ENCODE assay signal across 16 mouse cellular contexts in the genomic region with DNA sequence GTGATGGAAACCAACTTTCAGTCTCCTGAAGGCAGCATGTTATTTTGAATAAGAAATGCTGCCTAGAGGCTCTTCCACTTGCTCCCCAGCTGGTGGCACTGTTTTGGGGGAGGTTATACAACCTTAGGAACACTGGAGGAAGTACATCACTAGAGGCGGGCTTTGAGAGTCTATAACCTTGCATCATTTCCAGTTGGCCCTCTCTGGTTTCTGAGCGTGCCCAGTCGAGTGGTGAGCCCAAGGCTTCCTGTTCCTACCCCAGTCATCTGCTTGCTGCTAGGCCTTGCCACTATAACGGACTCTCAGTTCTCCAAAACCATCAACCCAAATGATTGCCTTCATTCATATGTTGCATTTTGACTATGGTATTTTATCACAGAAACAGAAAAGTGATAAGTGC.
DNase-seq lines count a peak whose midpoint lies in the region; ATAC-seq and TF ChIP-seq lines count a peak whose summit lies in the region.
"Had no signal": no experiment of that assay in that cellular context is flagged by ENCODE, and none has a peak within 500 bp of the region (broad histone marks: within the 10 kb centered on the region; RNA-seq: fewer than 3 reads in every experiment).

No protein-coding gene starts in this region.

- H3K27ac ChIP-seq in left cerebral cortex, adult 2 months = no peak overlapping the region
- H3K27ac ChIP-seq in CH12.LX (ENCODE audit: insufficient read depth, low read depth) = no peak overlapping the region; the same call in 1 of the 2 replicates
- no peak overlapping the region for H3K27ac ChIP-seq in cortical plate, adult 2 months (ENCODE audit: insufficient read depth, low read length)
- H3K27ac ChIP-seq in gastrocnemius, adult 2 months = no peak overlapping the region
- H3K27ac ChIP-seq in hindbrain, embryonic 16.5 days (ENCODE audit: low read depth, low read length) = no peak overlapping the region
- H3K27ac ChIP-seq: forebrain, embryonic 15.5 days; heart, adult 2 months; kidney, embryonic 15.5 days; midbrain, embryonic 10.5 days had no signal

- H3K4me2 ChIP-seq in CH12.LX (ENCODE audit: insufficient read depth, low read depth, poor library complexity, severe bottlenecking) = no peak overlapping the region
- no peak overlapping the region for H3K4me2 ChIP-seq in hindbrain, embryonic 16.5 days (ENCODE audit: low read length)
- H3K4me2 ChIP-seq: forebrain, embryonic 15.5 days; kidney, embryonic 15.5 days; liver, embryonic 11.5 days had no signal

- DNase-seq in left cerebral cortex, adult 2 months (ENCODE audit: extremely low spot score in 1 of 2, low spot score in 2 of 2) = no peak
- no peak for DNase-seq in left cerebral cortex, adult 9 months (ENCODE audit: low spot score in 2 of 2)
- DNase-seq in 3T3-L1 (ENCODE audit: low read depth, low spot score) (peak; percentile 33), CH12.LX (ENCODE audit: extremely low read depth) (peak; percentile 85)
- DNase-seq in gastrocnemius, adult 2 months = no peak
- no peak for DNase-seq in kidney, postnatal 10 days
- DNase-seq: adrenal gland, postnatal 10 days; cerebellum, adult 9-10 months; heart, adult 2 months; heart, postnatal 10 days had no signal

- peak; percentile 10 for TF ChIP-seq CTCF in left cerebral cortex, adult 2 months (IDR thresholded peaks at IDR 0.05)
- TF ChIP-seq CTCF in CH12.LX (conservative IDR thresholded peaks at IDR 0.05 in 1 of 2, IDR thresholded peaks at IDR 0.05 in 1 of 2; ENCODE audit: low read depth in 2 of 2, low read length in 2 of 2) = peak; percentile 9 to 73; a peak in 2 of 4 replicates
- 0 out of 2 replicates have a peak, but pooled peaks have one; percentile 2 for TF ChIP-seq CTCF in cortical plate, adult 2 months (IDR thresholded peaks at IDR 0.05; ENCODE audit: extremely low read depth, insufficient read depth, low read length)
- no peak for TF ChIP-seq CTCF in gastrocnemius, adult 2 months (IDR thresholded peaks at IDR 0.05)

- H3K9me3 ChIP-seq in CH12.LX (replicated peaks; ENCODE audit: low read length) = peaks cover 4% of the 10 kb centered on the region
- no peaks in the 10 kb centered on the region for H3K9me3 ChIP-seq in hindbrain, embryonic 16.5 days (ENCODE audit: control insufficient read depth, low read length)
- H3K9me3 ChIP-seq: forebrain, embryonic 15.5 days; kidney, embryonic 15.5 days; midbrain, embryonic 10.5 days had no signal

- in situ Hi-C loops in CH12.LX (cut with MboI; ENCODE audit: low pct_ligation_motif_present, low pct_unique_long_range_greater_than_20kb, low sequenced_read_pairs) = no loop called here

- peak; percentile 32; the same call in 1 of the 2 replicates for TF ChIP-seq EP300 in CH12.LX (IDR thresholded peaks at IDR 0.05; ENCODE audit: low read length)

- H3K79me2 ChIP-seq in CH12.LX (replicated peaks; ENCODE audit: control insufficient read depth, extremely low read depth, insufficient read depth, poor library complexity, severe bottlenecking) = no peaks in the 10 kb centered on the region

- intact Hi-C loops in left cerebral cortex, adult 2 months (cut with DNase I) = no loop called here
- intact Hi-C loops in gastrocnemius, adult 2 months (cut with DNase I) = no loop called here

- H3K9ac ChIP-seq in CH12.LX (ENCODE audit: insufficient read depth, low read depth) = no peak overlapping the region
- H3K9ac ChIP-seq in hindbrain, embryonic 16.5 days (ENCODE audit: low read depth, low read length) = no peak overlapping the region
- H3K9ac ChIP-seq: forebrain, embryonic 15.5 days; kidney, embryonic 15.5 days had no signal

- no peak for ATAC-seq in hindbrain, embryonic 16.5 days
- ATAC-seq: forebrain, embryonic 15.5 days had no signal

- H3K27me3 ChIP-seq in CH12.LX (replicated peaks) = no peaks in the 10 kb centered on the region
- H3K27me3 ChIP-seq in hindbrain, embryonic 16.5 days (replicated peaks; ENCODE audit: control insufficient read depth, insufficient read depth, low read length) = no peaks in the 10 kb centered on the region
- H3K27me3 ChIP-seq: forebrain, embryonic 15.5 days; kidney, embryonic 15.5 days had no signal

- no peaks in the 10 kb centered on the region for H3K36me3 ChIP-seq in CH12.LX (replicated peaks in 1 of 2; ENCODE audit: control insufficient read depth in 1 of 2, insufficient read depth in 1 of 2, low read length in 1 of 2)
- no peaks in the 10 kb centered on the region for H3K36me3 ChIP-seq in hindbrain, embryonic 16.5 days (ENCODE audit: control insufficient read depth, insufficient read depth, low read length)
- H3K36me3 ChIP-seq: forebrain, embryonic 15.5 days; kidney, embryonic 15.5 days; midbrain, embryonic 10.5 days had no signal

- WGBS in hindbrain, embryonic 16.5 days = 88% methylated on average over 4 of the region's 4 CpGs

- dilution Hi-C loops in CH12.LX (cut with MboI; ENCODE audit: extremely low pct_ligation_motif_present, extremely low pct_unique_long_range_greater_than_20kb, low sequenced_read_pairs) = no loop called here

- H3K4me3 ChIP-seq in left cerebral cortex, adult 2 months = no peak overlapping the region
- H3K4me3 ChIP-seq in CH12.LX (replicated peaks in 1 of 3; ENCODE audit: low read depth in 2 of 3, low read length in 2 of 3, poor library complexity in 1 of 3) = no peak overlapping the region
- no peak overlapping the region for H3K4me3 ChIP-seq in cortical plate, adult 2 months (ENCODE audit: insufficient read depth, low read length)
- no peak overlapping the region for H3K4me3 ChIP-seq in gastrocnemius, adult 2 months
- H3K4me3 ChIP-seq in hindbrain, embryonic 16.5 days (ENCODE audit: low read length) = no peak overlapping the region
- H3K4me3 ChIP-seq: forebrain, embryonic 15.5 days; heart, adult 2 months; kidney, embryonic 15.5 days; midbrain, embryonic 10.5 days had no signal

- H3K4me1 ChIP-seq in CH12.LX (ENCODE audit: control insufficient read depth in 1 of 2, insufficient read depth in 2 of 2) = peaks cover 0 to 6% of the 10 kb centered on the region in 2 experiments; a peak in 1 of 4 replicates
- 0 out of 2 replicates have a peak, but pooled peaks cover 2% of the 10 kb centered on the region for H3K4me1 ChIP-seq in cortical plate, adult 2 months (ENCODE audit: control insufficient read depth, insufficient read depth, low read length)
- no peaks in the 10 kb centered on the region for H3K4me1 ChIP-seq in hindbrain, embryonic 16.5 days (ENCODE audit: control insufficient read depth, insufficient read depth, low read depth, low read length)
- H3K4me1 ChIP-seq: forebrain, embryonic 15.5 days; kidney, embryonic 15.5 days had no signal

- TF ChIP-seq POLR2A in CH12.LX (IDR thresholded peaks at IDR 0.05; ENCODE audit: low read depth, low read length) = peak; percentile 58
- no peak for TF ChIP-seq POLR2A in cortical plate, adult 2 months (IDR thresholded peaks at IDR 0.05; ENCODE audit: extremely low read depth, insufficient read depth, low read length)

- peak; percentile 41 for TF ChIP-seq RAD21 in CH12.LX (IDR thresholded peaks at IDR 0.05; ENCODE audit: low read depth, low read length)

TF ChIP-seq in CH12.LX, 34 proteins besides CTCF, POLR2A, EP300 and RAD21 (continues in another document):
- TF ChIP-seq BHLHE40 (IDR thresholded peaks at IDR 0.05; ENCODE audit: low read depth, low read length) = no peak
- TF ChIP-seq RCOR1 (conservative IDR thresholded peaks at IDR 0.05; ENCODE audit: low read depth, low read length) = no peak
- TF ChIP-seq KAT2A (IDR thresholded peaks at IDR 0.05; ENCODE audit: insufficient replicate concordance, low read length) = 0 out of 2 replicates have a peak, but pooled peaks have one; percentile 36
- no peak for TF ChIP-seq GABPA (IDR thresholded peaks at IDR 0.05; ENCODE audit: insufficient replicate concordance, low read depth, low read length)
- TF ChIP-seq CHD1 (IDR thresholded peaks at IDR 0.05; ENCODE audit: low read depth, low read length) = no peak
- TF ChIP-seq ELF1 (IDR thresholded peaks at IDR 0.05; ENCODE audit: low read depth, low read length) = peak; percentile 68
- TF ChIP-seq ETS1 (conservative IDR thresholded peaks at IDR 0.05; ENCODE audit: low read depth, low read length) = 0 out of 2 replicates have a peak, but pooled peaks have one; percentile 16
- TF ChIP-seq UBTF (IDR thresholded peaks at IDR 0.05; ENCODE audit: low read depth, low read length) = no peak
- TF ChIP-seq TCF12 (IDR thresholded peaks at IDR 0.05; ENCODE audit: low read depth, low read length) = no peak
- no peak for TF ChIP-seq ZC3H11A (IDR thresholded peaks at IDR 0.05; ENCODE audit: low read depth, low read length)
- no peak for TF ChIP-seq PAX5 (IDR thresholded peaks at IDR 0.05; ENCODE audit: low read length)
- TF ChIP-seq ZNF384 (IDR thresholded peaks at IDR 0.05; ENCODE audit: low read depth, low read length) = no peak
- TF ChIP-seq SIN3A (IDR thresholded peaks at IDR 0.05; ENCODE audit: low read length) = no peak
- no peak; the same call in 1 of the 2 replicates for TF ChIP-seq JUND (conservative IDR thresholded peaks at IDR 0.05; ENCODE audit: low read depth, low read length)
- no peak for TF ChIP-seq MAFK (IDR thresholded peaks at IDR 0.05; ENCODE audit: insufficient replicate concordance, low read length)
- peak; percentile 64 for TF ChIP-seq NRF1 (IDR thresholded peaks at IDR 0.05; ENCODE audit: low read depth, low read length)
- no peak for TF ChIP-seq CHD2 (IDR thresholded peaks at IDR 0.05; ENCODE audit: low read length)
- TF ChIP-seq POLR2AphosphoS2 (IDR thresholded peaks at IDR 0.05; ENCODE audit: low read depth, low read length) = no peak
- TF ChIP-seq SMC3 (IDR thresholded peaks at IDR 0.05; ENCODE audit: low read depth, low read length) = peak; percentile 71
- TF ChIP-seq ZMIZ1 (IDR thresholded peaks at IDR 0.05; ENCODE audit: low read depth, low read length) = no peak
- no peak for TF ChIP-seq JUN (IDR thresholded peaks at IDR 0.05; ENCODE audit: insufficient read depth, low read depth, low read length)
- no peak for TF ChIP-seq E2F4 (IDR thresholded peaks at IDR 0.05; ENCODE audit: insufficient replicate concordance, low read depth, low read length)
- no peak for TF ChIP-seq MXI1 (IDR thresholded peaks at IDR 0.05; ENCODE audit: low read depth, low read length)
- no peak for TF ChIP-seq USF1 (IDR thresholded peaks at IDR 0.05; ENCODE audit: low read depth, low read length)
- TF ChIP-seq ZKSCAN1 (IDR thresholded peaks at IDR 0.05; ENCODE audit: borderline replicate concordance, low read depth, low read length) = no peak
- TF ChIP-seq MAX (IDR thresholded peaks at IDR 0.05; ENCODE audit: low read length) = peak; percentile 13; the same call in 1 of the 2 replicates
- TF ChIP-seq HCFC1 (IDR thresholded peaks at IDR 0.05; ENCODE audit: low read depth, low read length) = peak; percentile 74
- peak; percentile 60; the same call in 1 of the 2 replicates for TF ChIP-seq MYC (IDR thresholded peaks at IDR 0.05; ENCODE audit: low read depth, low read length)
- TF ChIP-seq USF2 (conservative IDR thresholded peaks at IDR 0.05; ENCODE audit: low read depth, low read length) = no peak
- TF ChIP-seq TBP (conservative IDR thresholded peaks at IDR 0.05; ENCODE audit: low read depth, low read length) = 0 out of 2 replicates have a peak, but pooled peaks have one; percentile 17

Comparison
In these comparisons a context has a peak if more than half of its experiments do, and no peak if none do; other contexts are left out.
1. DNase-seq: peak in 3T3-L1 (single experiment) and CH12.LX (single experiment); none in left cerebral cortex, adult 2 months (0 of 2), left cerebral cortex, adult 9 months (0 of 2), gastrocnemius, adult 2 months (single experiment) and kidney, postnatal 10 days (single experiment).